Mouse (Mus musculus): ENCODE data around the gene Prmt9.

GRCm38 (mm10) chr8:77623677-77624209 lies 74.5 kb downstream of the Prmt9 start:
- TF ChIP-seq CTCF (IDR thresholded peaks at IDR 0.05; ENCODE audit: low read depth): no peak
- TF ChIP-seq EP300 (IDR thresholded peaks at IDR 0.05; ENCODE audit: low read depth): no peak
